Mouse (Mus musculus) forebrain, embryonic 12.5 days (tissue): ENCODE data around the gene Psmd5. TPM values are rescaled to one million over a fixed set of nuclear protein-coding genes. Genes with fewer than 3 reads are reported as not detected.
"Not testable (repeated sequence)": the region's sequence is repeated elsewhere in the genome, so short reads cannot be mapped to it uniquely, and the experiment has no call there.

Experiments used
- ATAC-seq: fragments of 200-750 bp; cut with Nextera tagmentation; 2 replicates; pipeline ENCODE4 v1.8.0; 2017; ENCODE audit warnings: moderate TSS enrichment; ENCODE audit not compliant: low FRiP score
- H3K27ac ChIP-seq: fragments of 300-500 bp; sonication (generic); 2 replicates; pipeline ENCODE4 v1.5.1; 2016; ENCODE audit warnings: mild to moderate bottlenecking
- H3K27me3 ChIP-seq: fragments of 300-500 bp; sonication (generic); 2 replicates; pipeline ENCODE4 v1.6.1; 2016; ENCODE audit warnings: mild to moderate bottlenecking
- H3K36me3 ChIP-seq: fragments of 300-500 bp; sonication (generic); replicated peaks from 2 replicates; pipeline ENCODE4 v1.6.1; 2016; ENCODE audit warnings: mild to moderate bottlenecking
- H3K4me1 ChIP-seq: fragments of 300-500 bp; sonication (generic); 2 replicates; pipeline ENCODE4 v1.6.1; 2016
- H3K4me2 ChIP-seq: fragments of 300-500 bp; sonication (generic); 2 replicates; pipeline ENCODE4 v1.6.1; 2016; ENCODE audit warnings: mild to moderate bottlenecking, moderate library complexity
- H3K4me3 ChIP-seq: fragments of 300-500 bp; sonication (generic); replicated peaks from 2 replicates; pipeline ENCODE4 v1.5.1; 2016; ENCODE audit warnings: mild to moderate bottlenecking
- H3K9ac ChIP-seq: fragments of 300-500 bp; sonication (generic); 2 replicates; pipeline ENCODE4 v1.6.1; 2016; ENCODE audit warnings: mild to moderate bottlenecking
- H3K9me3 ChIP-seq: fragments of 300-500 bp; sonication (generic); 2 replicates; pipeline ENCODE4 v1.6.1; 2016
- WGBS: fragments of 180-500 bp; shearing (Covaris S2); methylation state at CpG from one replicate; pipeline ENCODE4 v1.1.7; 2016; 5-methylcytosine and 5-hydroxymethylcytosine counted together
- polyA plus RNA-seq: library from polyadenylated mRNA; unstranded; fragments of >200 nt; fragmentation: Nextera tagmentation; extraction: Ambion mirVana; gene quantifications from 2 replicates; pipeline ENCODE4 v1.2.1, GENCODE M21; 2016

Gene Psmd5
- polyA plus RNA-seq, 1 experiment from 2014 or later = 97.9 TPM

GRCm38 (mm10) chr2:34809568-34809967 is 65.2 kb downstream of the Psmd5 start:
- Histone ChIP-seq H3K9ac (no peak overlapping the region), H3K4me2 (no peak overlapping the region), H3K27ac (no peak overlapping the region), H3K36me3 (peaks cover 63% of the 10 kb centered on the region), H3K27me3 (no peaks in the 10 kb centered on the region), H3K9me3 (no peaks in the 10 kb centered on the region), H3K4me3 (no peak overlapping the region), H3K4me1 (no peaks in the 10 kb centered on the region)
- no peak for ATAC-seq
- 97% methylated on average over 1 of the region's 1 CpGs for WGBS

GRCm38 (mm10) chr2:34808057-34808456 is 66.7 kb downstream of the Psmd5 start:
- WGBS = 86% methylated on average over 2 of the region's 2 CpGs
- H3K4me2 ChIP-seq = no peak overlapping the region
- H3K9me3 ChIP-seq = no peaks in the 10 kb centered on the region
- no peak overlapping the region for H3K9ac ChIP-seq
- no peaks in the 10 kb centered on the region for H3K27me3 ChIP-seq
- no peak for ATAC-seq
- peaks cover 8% of the 10 kb centered on the region for H3K4me1 ChIP-seq
- H3K4me3 ChIP-seq = no peak overlapping the region
- no peak overlapping the region for H3K27ac ChIP-seq
- H3K36me3 ChIP-seq = peaks cover 51% of the 10 kb centered on the region

- no peak for ATAC-seq
- Histone ChIP-seq H3K27ac (no peak overlapping the region), H3K4me1 (peaks cover 10% of the 10 kb centered on the region), H3K9me3 (no peaks in the 10 kb centered on the region), H3K9ac (no peak overlapping the region), H3K4me2 (no peak overlapping the region), H3K36me3 (peaks cover 36% of the 10 kb centered on the region), H3K4me3 (no peak overlapping the region), H3K27me3 (no peaks in the 10 kb centered on the region)
- WGBS = 92% methylated on average over 10 of the region's 10 CpGs
These were observed 69.3 kb downstream of the Psmd5 start for GRCm38 (mm10) chr2:34805364-34805950.

GRCm38 (mm10) chr2:34804815-34805214 is 70.0 kb downstream of the Psmd5 start:
- Histone ChIP-seq H3K9ac (no peak overlapping the region), H3K4me2 (no peak overlapping the region), H3K36me3 (peaks cover 30% of the 10 kb centered on the region), H3K9me3 (no peaks in the 10 kb centered on the region), H3K27me3 (no peaks in the 10 kb centered on the region), H3K4me1 (peaks cover 13% of the 10 kb centered on the region), H3K4me3 (no peak overlapping the region), H3K27ac (no peak overlapping the region)
- no peak for ATAC-seq
- 97% methylated on average over 1 of the region's 1 CpGs for WGBS

GRCm38 (mm10) chr2:34804172-34804571 is 70.6 kb downstream of the Psmd5 start:
- Histone ChIP-seq H3K36me3 (peaks cover 26% of the 10 kb centered on the region), H3K4me2 (peak overlapping the region; percentile 41; the same call in 1 of the 2 replicates)
- ATAC-seq = no peak

GRCm38 (mm10) chr2:34803746-34804145 is 71.0 kb downstream of the Psmd5 start:
- H3K9me3 ChIP-seq = no peaks in the 10 kb centered on the region
- 75% methylated on average over 3 of the region's 3 CpGs for WGBS
- H3K36me3 ChIP-seq = peaks cover 22% of the 10 kb centered on the region
- H3K4me2 ChIP-seq = peak overlapping the region; percentile 41
- H3K9ac ChIP-seq = peak overlapping the region; percentile 38
- no peak overlapping the region for H3K27ac ChIP-seq
- peaks cover 17% of the 10 kb centered on the region for H3K4me1 ChIP-seq
- H3K4me3 ChIP-seq = peak overlapping the region; percentile 23; the same call in 1 of the 2 replicates
- no peaks in the 10 kb centered on the region for H3K27me3 ChIP-seq
- no peak for ATAC-seq

More at GRCm38 (mm10) chr2:34804172-34804571, 70.6 kb downstream of the Psmd5 start:
- Histone ChIP-seq H3K9ac (no peak overlapping the region), H3K4me1 (peaks cover 15% of the 10 kb centered on the region), H3K27ac (no peak overlapping the region), H3K4me3 (no peak overlapping the region), H3K27me3 (no peaks in the 10 kb centered on the region), H3K9me3 (no peaks in the 10 kb centered on the region)
- WGBS = 97% methylated on average over 2 of the region's 2 CpGs

GRCm38 (mm10) chr2:34802565-34803245 is 72.1 kb downstream of the Psmd5 start:
- under 1% methylated on average over 31 of the region's 32 CpGs for WGBS
- Histone ChIP-seq H3K4me3 (peak overlapping the region; percentile 69), H3K27ac (peak overlapping the region; percentile 88), H3K4me1 (peaks cover 17% of the 10 kb centered on the region), H3K36me3 (peaks cover 14% of the 10 kb centered on the region; the same call in 1 of the 2 replicates), H3K4me2 (peak overlapping the region; percentile 75), H3K9ac (peak overlapping the region; percentile 73)
- H3K27me3 ChIP-seq, H3K9me3 ChIP-seq: not testable (repeated sequence)
- ATAC-seq = peak; percentile 67

GRCm38 (mm10) chr2:34801516-34802482 is 73.0 kb downstream of the Psmd5 start:
- Histone ChIP-seq H3K9ac (peak overlapping the region; percentile 73), H3K4me1 (peaks cover 17% of the 10 kb centered on the region), H3K4me2 (peak overlapping the region; percentile 75), H3K27me3 (no peaks in the 10 kb centered on the region), H3K4me3 (peak overlapping the region; percentile 69), H3K9me3 (no peaks in the 10 kb centered on the region), H3K27ac (peak overlapping the region; percentile 88), H3K36me3 (peaks cover 8% of the 10 kb centered on the region; the same call in 1 of the 2 replicates)
- 6% methylated on average over 39 of the region's 39 CpGs for WGBS
- peak; percentile 98 for ATAC-seq

GRCm38 (mm10) chr2:34800371-34800770 is 74.4 kb downstream of the Psmd5 start:
- H3K27ac ChIP-seq = no peak overlapping the region
- 86% methylated on average over 7 of the region's 7 CpGs for WGBS
- peaks cover 4% of the 10 kb centered on the region; the same call in 1 of the 2 replicates for H3K36me3 ChIP-seq
- ATAC-seq = no peak
- no peaks in the 10 kb centered on the region for H3K9me3 ChIP-seq
- peaks cover 17% of the 10 kb centered on the region for H3K4me1 ChIP-seq
- peak overlapping the region; percentile 67; the same call in 1 of the 2 replicates for H3K4me3 ChIP-seq
- H3K4me2 ChIP-seq = peak overlapping the region; percentile 74
- no peaks in the 10 kb centered on the region for H3K27me3 ChIP-seq
- H3K9ac ChIP-seq = no peak overlapping the region

Other genes starting within 250 kb of the Psmd5 start
- gene Gapvd1, start 119.7 kb downstream of the Psmd5 start, polyA plus RNA-seq = 123 and 134 TPM in 2 replicates
- gene Hspa5, start 103.0 kb downstream of the Psmd5 start, polyA plus RNA-seq = 571 and 599 TPM in 2 replicates
- gene Rabepk, start 75.1 kb downstream of the Psmd5 start, polyA plus RNA-seq = 23.3 and 23.4 TPM in 2 replicates
- 83.9 and 90.2 TPM in 2 replicates for gene Fbxw2, start 48.7 kb downstream of the Psmd5 start, polyA plus RNA-seq
- gene Gm34653, start 42.0 kb downstream of the Psmd5 start, polyA plus RNA-seq = not detected in 2 replicates
- not detected in 2 replicates for gene Cutal, start 572 bp downstream of the Psmd5 start, polyA plus RNA-seq
- 3.9 and 6.1 TPM in 2 replicates for gene Phf19, start 39.1 kb upstream of the Psmd5 start, polyA plus RNA-seq
- gene Traf1, start 86.8 kb upstream of the Psmd5 start, polyA plus RNA-seq = 0.37 and 0.45 TPM in 2 replicates
- gene Hc, start 186.5 kb upstream of the Psmd5 start, polyA plus RNA-seq = 0.45 and 1.2 TPM in 2 replicates
- 0.22 and 0.98 TPM in 2 replicates for gene AI182371, start 226.6 kb upstream of the Psmd5 start, polyA plus RNA-seq
- gene Cntrl, start 234.5 kb upstream of the Psmd5 start, polyA plus RNA-seq = 37.1 and 38.2 TPM in 2 replicates